Mouse (Mus musculus) heart, embryonic 16.5 days (tissue): Measurements from ENCODE around the gene Slc9a3r2. TPM values are rescaled to one million over a fixed set of nuclear protein-coding genes. Genes with fewer than 3 reads are reported as not detected.

Experiments used
- ATAC-seq: fragments of 200-750 bp; cut with Nextera tagmentation; replicated peaks from 2 replicates; pipeline ENCODE4 v1.8.0; 2017; ENCODE audit warnings: moderate number of reproducible peaks; ENCODE audit not compliant: insufficient read depth, low FRiP score; ENCODE audit errors: extremely low read depth
- H3K27ac ChIP-seq: fragments of 300-500 bp; sonication (generic); 2 replicates; pipeline ENCODE4 v1.5.1; 2014; ENCODE audit warnings: mild to moderate bottlenecking, low read length, control low read depth, moderate library complexity
- H3K27me3 ChIP-seq: fragments of 300-500 bp; sonication (generic); 2 replicates; pipeline ENCODE4 v1.6.1; 2014; ENCODE audit warnings: low read length, mixed read lengths; ENCODE audit not compliant: control insufficient read depth, insufficient read depth
- H3K36me3 ChIP-seq: fragments of 300-500 bp; sonication (generic); 2 replicates; pipeline ENCODE4 v1.6.1; 2014; ENCODE audit not compliant: control insufficient read depth, insufficient read depth
- H3K4me1 ChIP-seq: fragments of 300-500 bp; sonication (generic); 2 replicates; pipeline ENCODE4 v1.6.1; 2014; ENCODE audit warnings: low read length, mixed read lengths; ENCODE audit not compliant: control insufficient read depth, insufficient read depth
- H3K4me2 ChIP-seq: fragments of 300-500 bp; sonication (generic); 2 replicates; pipeline ENCODE4 v1.6.1; 2014; ENCODE audit warnings: low read depth, mild to moderate bottlenecking, control low read depth, low read length
- H3K4me3 ChIP-seq: fragments of 300-500 bp; sonication (generic); 2 replicates; pipeline ENCODE4 v1.5.1; 2014; ENCODE audit warnings: mild to moderate bottlenecking, control low read depth, low read length
- H3K9ac ChIP-seq: fragments of 300-500 bp; sonication (generic); 2 replicates; pipeline ENCODE4 v1.6.1; 2014; ENCODE audit warnings: low read length, control low read depth
- H3K9me3 ChIP-seq: fragments of 300-500 bp; sonication (generic); replicated peaks from 2 replicates; pipeline ENCODE4 v1.6.1; 2016; ENCODE audit warnings: low read length; ENCODE audit not compliant: control insufficient read depth
- WGBS: fragments of 180-500 bp; shearing (Covaris S2); extraction: QIAGEN DNeasy Blood & Tissue Kit; methylation state at CpG from one replicate; pipeline ENCODE4 v1.1.7; 2014; 5-methylcytosine and 5-hydroxymethylcytosine counted together
- microRNA-seq: library from miRNA; unstranded; fragments of <30 nt; microRNA quantifications from one replicate; pipeline ENCODE4, GENCODE M21; 2017
- polyA plus RNA-seq: library from polyadenylated mRNA; unstranded; fragments of >200 nt; fragmentation: Nextera tagmentation; extraction: Ambion mirVana; gene quantifications from 2 replicates; pipeline ENCODE4 v1.2.1, GENCODE M21; 2015

Gene Slc9a3r2
- polyA plus RNA-seq, 1 experiment from 2014 or later = 50.8 TPM

DNA sequence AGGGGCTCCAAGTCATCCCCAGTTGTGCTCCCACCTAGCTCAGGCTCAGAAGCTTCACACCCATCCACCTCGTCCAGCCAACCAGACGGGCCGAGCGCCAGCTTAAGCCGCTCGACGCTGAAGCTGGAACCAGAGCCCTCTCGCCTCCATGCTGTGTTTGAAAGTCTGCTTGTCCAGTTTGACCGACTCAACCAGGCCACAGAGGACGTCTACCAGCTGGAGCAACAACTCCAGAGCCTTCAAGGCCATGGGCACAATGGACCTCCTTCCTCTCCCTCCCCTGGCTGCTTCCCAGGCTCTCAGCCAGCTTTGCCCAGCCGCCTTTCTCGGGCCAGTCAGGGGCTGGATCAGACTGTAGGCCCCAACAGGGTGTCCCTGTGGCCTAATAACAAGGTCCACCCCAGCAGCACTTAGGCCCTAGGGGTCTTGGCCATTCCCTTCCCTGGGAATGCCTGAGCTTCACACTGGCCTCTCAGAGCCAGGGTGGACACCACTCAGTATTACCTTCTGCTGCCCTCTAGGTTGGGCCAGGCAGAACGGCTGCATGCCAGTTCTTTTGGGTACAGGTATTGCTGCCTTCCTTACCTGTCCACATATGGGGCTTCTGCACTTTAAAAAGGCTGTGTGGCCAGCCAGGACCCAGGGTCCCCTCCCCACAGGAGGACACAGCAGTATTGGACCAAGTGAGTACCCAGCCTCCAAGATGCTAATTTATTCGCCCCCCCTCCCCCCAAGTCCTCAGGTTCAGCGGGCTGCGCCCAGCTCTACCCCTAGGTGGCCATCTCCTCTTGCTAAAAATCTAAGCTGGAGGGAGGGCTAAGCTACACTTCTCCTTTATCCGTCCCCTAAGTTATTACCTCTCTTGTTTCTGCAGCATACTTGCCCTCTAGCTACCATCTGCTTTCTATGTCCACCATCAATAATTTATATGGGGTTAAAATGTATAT, 54.7 kb downstream of the Slc9a3r2 start:
- H3K4me1 ChIP-seq = no peaks in the 10 kb centered on the region
- 70% methylated on average over 17 of the region's 17 CpGs for WGBS
- peaks cover 54% of the 10 kb centered on the region for H3K36me3 ChIP-seq
- no peak overlapping the region for H3K9ac ChIP-seq
- no peak overlapping the region for H3K4me3 ChIP-seq
- H3K27ac ChIP-seq = no peak overlapping the region
- ATAC-seq = no peak
- H3K9me3 ChIP-seq = no peaks in the 10 kb centered on the region
- H3K27me3 ChIP-seq = no peaks in the 10 kb centered on the region
- no peak overlapping the region for H3K4me2 ChIP-seq

DNA sequence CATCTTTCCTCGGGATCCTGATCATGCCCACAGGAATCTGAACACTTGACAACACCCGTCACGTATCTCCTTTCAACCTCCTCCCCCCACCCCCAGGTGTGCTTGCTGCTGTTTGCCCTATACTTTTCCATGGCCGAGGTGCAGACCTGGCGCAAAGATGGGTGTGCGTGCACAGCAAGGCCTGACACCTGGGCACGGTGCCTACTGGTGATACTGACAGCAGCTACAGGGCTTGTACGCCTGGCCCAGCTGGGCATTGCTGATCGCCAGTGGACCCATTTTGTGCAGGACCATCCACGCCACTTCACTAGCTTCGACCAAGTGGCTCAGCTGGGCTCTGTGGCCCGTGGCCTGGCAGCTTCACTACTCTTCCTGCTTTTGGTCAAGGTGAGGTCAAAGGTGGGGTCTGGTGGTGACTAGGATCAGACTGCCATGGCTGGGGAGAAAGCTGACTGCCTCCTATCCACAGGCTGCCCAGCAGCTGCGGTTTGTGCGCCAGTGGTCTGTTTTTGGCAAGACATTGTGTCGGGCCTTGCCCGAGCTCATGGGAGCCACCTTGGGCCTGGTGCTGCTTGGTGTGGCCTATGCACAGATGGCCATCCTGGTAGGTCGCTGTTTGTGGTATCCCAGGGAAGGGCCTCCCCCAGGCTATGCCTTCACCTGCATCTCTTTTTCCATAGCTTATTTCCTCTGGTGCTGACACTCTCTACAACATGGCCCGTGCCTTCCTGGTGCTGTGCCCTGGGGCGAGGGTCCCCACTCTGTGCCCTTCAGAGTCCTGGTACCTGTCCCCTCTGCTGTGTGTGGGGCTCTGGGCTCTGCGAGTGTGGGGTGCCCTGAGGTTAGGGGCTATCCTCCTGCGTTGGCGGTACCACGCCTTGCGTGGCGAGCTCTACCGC, 55.9 kb downstream of the Slc9a3r2 start:
- no peak for ATAC-seq
- Histone ChIP-seq H3K4me3 (no peak overlapping the region), H3K4me1 (no peaks in the 10 kb centered on the region), H3K4me2 (no peak overlapping the region), H3K9me3 (no peaks in the 10 kb centered on the region), H3K27ac (no peak overlapping the region), H3K36me3 (peaks cover 50% of the 10 kb centered on the region), H3K27me3 (no peaks in the 10 kb centered on the region), H3K9ac (no peak overlapping the region)
- 90% methylated on average over 26 of the region's 26 CpGs for WGBS

- no peaks in the 10 kb centered on the region for H3K27me3 ChIP-seq
- no peak overlapping the region for H3K4me3 ChIP-seq
- no peak for ATAC-seq
- H3K27ac ChIP-seq = no peak overlapping the region
- 76% methylated on average over 5 of the region's 5 CpGs for WGBS
- no peaks in the 10 kb centered on the region for H3K9me3 ChIP-seq
- no peak overlapping the region for H3K4me2 ChIP-seq
- no peaks in the 10 kb centered on the region for H3K4me1 ChIP-seq
- H3K9ac ChIP-seq = no peak overlapping the region
- H3K36me3 ChIP-seq = peaks cover 45% of the 10 kb centered on the region
Observed at GRCm38 (mm10) chr17:24593248-24593647, 56.9 kb downstream of the Slc9a3r2 start.

- H3K4me3 ChIP-seq = no peak overlapping the region
- H3K36me3 ChIP-seq = peaks cover 43% of the 10 kb centered on the region
- no peaks in the 10 kb centered on the region for H3K27me3 ChIP-seq
- ATAC-seq = no peak
- no peak overlapping the region for H3K9ac ChIP-seq
- no peak overlapping the region for H3K4me2 ChIP-seq
- H3K4me1 ChIP-seq = no peaks in the 10 kb centered on the region
- WGBS = 94% methylated on average over 5 of the region's 5 CpGs
- H3K9me3 ChIP-seq = no peaks in the 10 kb centered on the region
- no peak overlapping the region for H3K27ac ChIP-seq
Observed at GRCm38 (mm10) chr17:24591695-24592094, 58.4 kb downstream of the Slc9a3r2 start.

- Histone ChIP-seq H3K36me3 (peaks cover 43% of the 10 kb centered on the region), H3K4me1 (no peaks in the 10 kb centered on the region), H3K4me3 (no peak overlapping the region), H3K27ac (no peak overlapping the region), H3K9me3 (no peaks in the 10 kb centered on the region), H3K4me2 (no peak overlapping the region), H3K9ac (no peak overlapping the region), H3K27me3 (no peaks in the 10 kb centered on the region)
- no peak for ATAC-seq
- WGBS = 59% methylated on average over 3 of the region's 3 CpGs
Observed at GRCm38 (mm10) chr17:24590943-24591342, 59.2 kb downstream of the Slc9a3r2 start.

Small RNA genes within 50 kb of the gene (microRNA-seq; reads per million reads assigned to microRNA genes)
- gene Gm24589 = not detected

Other genes starting within 250 kb of the Slc9a3r2 start
- gene Rnps1, start 235.8 kb downstream of the Slc9a3r2 start, polyA plus RNA-seq = 211 and 215 TPM in 2 replicates
- 333 and 371 TPM in 2 replicates for gene Eci1, start 223.7 kb downstream of the Slc9a3r2 start, polyA plus RNA-seq
- 1.5 and 2.1 TPM in 2 replicates for gene Dnase1l2, start 207.2 kb downstream of the Slc9a3r2 start, polyA plus RNA-seq
- gene E4f1, start 180.0 kb downstream of the Slc9a3r2 start, polyA plus RNA-seq = 27.7 and 28.8 TPM in 2 replicates
- 71.1 and 76.0 TPM in 2 replicates for gene Pgp, start 179.9 kb downstream of the Slc9a3r2 start, polyA plus RNA-seq
- gene Bricd5, start 176.4 kb downstream of the Slc9a3r2 start, polyA plus RNA-seq = 0.21 and 0.25 TPM in 2 replicates
- 18.7 and 19.5 TPM in 2 replicates for gene Mlst8, start 171.2 kb downstream of the Slc9a3r2 start, polyA plus RNA-seq
- 0.24 and 0.52 TPM in 2 replicates for gene Caskin1, start 161.7 kb downstream of the Slc9a3r2 start, polyA plus RNA-seq
- 77.6 and 80.7 TPM in 2 replicates for gene Traf7, start 122.4 kb downstream of the Slc9a3r2 start, polyA plus RNA-seq
- 0.87 and 0.92 TPM in 2 replicates for gene Rab26, start 116.1 kb downstream of the Slc9a3r2 start, polyA plus RNA-seq
- gene Pkd1, start 100.5 kb downstream of the Slc9a3r2 start, polyA plus RNA-seq = 17.6 and 18.4 TPM in 2 replicates
- 48.1 and 53.3 TPM in 2 replicates for gene Tsc2, start 17.7 kb downstream of the Slc9a3r2 start, polyA plus RNA-seq
- 11.2 and 12.7 TPM in 2 replicates for gene Nthl1, start 17.6 kb downstream of the Slc9a3r2 start, polyA plus RNA-seq
- gene Npw, start 8.1 kb upstream of the Slc9a3r2 start, polyA plus RNA-seq = 0.62 TPM in 1 of 2 replicates, not detected in the other
- 11.9 and 17.0 TPM in 2 replicates for gene Zfp598, start 19.4 kb upstream of the Slc9a3r2 start, polyA plus RNA-seq
- gene Syngr3, start 39.6 kb upstream of the Slc9a3r2 start, polyA plus RNA-seq = 0.60 and 0.67 TPM in 2 replicates
- gene Gfer, start 45.8 kb upstream of the Slc9a3r2 start, polyA plus RNA-seq = 27.6 and 29.7 TPM in 2 replicates
- 0.97 and 1.2 TPM in 2 replicates for gene Noxo1, start 45.9 kb upstream of the Slc9a3r2 start, polyA plus RNA-seq
- gene Tbl3, start 57.3 kb upstream of the Slc9a3r2 start, polyA plus RNA-seq = 44.3 and 47.5 TPM in 2 replicates
- gene Rnf151, start 67.7 kb upstream of the Slc9a3r2 start, polyA plus RNA-seq = not detected in 2 replicates
- gene Rps2, start 67.8 kb upstream of the Slc9a3r2 start, polyA plus RNA-seq = 843 and 891 TPM in 2 replicates
- gene Ndufb10, start 74.2 kb upstream of the Slc9a3r2 start, polyA plus RNA-seq = 570 and 615 TPM in 2 replicates
- gene Rpl3l, start 77.5 kb upstream of the Slc9a3r2 start, polyA plus RNA-seq = 1.7 and 2.4 TPM in 2 replicates
- gene Msrb1, start 86.3 kb upstream of the Slc9a3r2 start, polyA plus RNA-seq = 19.0 and 21.2 TPM in 2 replicates
- gene Hs3st6, start 102.7 kb upstream of the Slc9a3r2 start, polyA plus RNA-seq = 0.21 and 0.36 TPM in 2 replicates
- not detected in 2 replicates for gene Meiob, start 154.0 kb upstream of the Slc9a3r2 start, polyA plus RNA-seq
- gene Hagh, start 189.8 kb upstream of the Slc9a3r2 start, polyA plus RNA-seq = 69.1 and 71.8 TPM in 2 replicates
- gene Fahd1, start 200.0 kb upstream of the Slc9a3r2 start, polyA plus RNA-seq = 50.2 and 59.9 TPM in 2 replicates
- 0.40 and 0.70 TPM in 2 replicates for gene Igfals, start 215.7 kb upstream of the Slc9a3r2 start, polyA plus RNA-seq
- gene Nubp2, start 236.0 kb upstream of the Slc9a3r2 start, polyA plus RNA-seq = 37.9 and 38.3 TPM in 2 replicates
- gene Spsb3, start 236.3 kb upstream of the Slc9a3r2 start, polyA plus RNA-seq = 33.7 and 34.0 TPM in 2 replicates
- gene Eme2, start 244.8 kb upstream of the Slc9a3r2 start, polyA plus RNA-seq = 18.2 and 20.4 TPM in 2 replicates
- 86.8 and 94.8 TPM in 2 replicates for gene Mrps34, start 244.8 kb upstream of the Slc9a3r2 start, polyA plus RNA-seq
- gene Nme3, start 246.2 kb upstream of the Slc9a3r2 start, polyA plus RNA-seq = 38.2 and 42.1 TPM in 2 replicates